Mouse (Mus musculus) lung, embryonic 14.5 days (tissue): Measurements from ENCODE around the gene Mertk. TPM values are rescaled to one million over a fixed set of nuclear protein-coding genes. Genes with fewer than 3 reads are reported as not detected.
A peak's percentile ranks its signal among the peaks of the same experiment; 100 is the strongest.
"Not testable (repeated sequence)": the region's sequence is repeated elsewhere in the genome, so short reads cannot be mapped to it uniquely, and the experiment has no call there.

Experiments used
- ATAC-seq: fragments of 200-750 bp; cut with Nextera tagmentation; 2 replicates; pipeline ENCODE4 v1.8.0; 2017; ENCODE audit warnings: mild to moderate bottlenecking, moderate TSS enrichment, moderate library complexity; ENCODE audit not compliant: insufficient read depth
- DNase-seq: peaks from one replicate; pipeline ENCODE4 v3.0.0-alpha.2; 2015
- H3K27ac ChIP-seq: fragments of 300-500 bp; sonication (generic); 2 replicates; pipeline ENCODE4 v1.5.1; 2014; ENCODE audit warnings: low read depth, mild to moderate bottlenecking, moderate library complexity
- H3K27me3 ChIP-seq: fragments of 300-500 bp; sonication (generic); 2 replicates; pipeline ENCODE4 v1.6.1; 2014; ENCODE audit warnings: low read length, control low read depth; ENCODE audit not compliant: insufficient read depth
- H3K36me3 ChIP-seq: fragments of 300-500 bp; sonication (generic); 2 replicates; pipeline ENCODE4 v1.6.1; 2014; ENCODE audit warnings: control low read depth; ENCODE audit not compliant: insufficient read depth
- H3K4me1 ChIP-seq: fragments of 300-500 bp; sonication (generic); 2 replicates; pipeline ENCODE4 v1.6.1; 2014; ENCODE audit warnings: antibody characterized with exemption, control low read depth; ENCODE audit not compliant: insufficient read depth
- H3K4me2 ChIP-seq: fragments of 300-500 bp; sonication (generic); 2 replicates; pipeline ENCODE4 v1.6.1; 2014; ENCODE audit warnings: mild to moderate bottlenecking
- H3K4me3 ChIP-seq: fragments of 300-500 bp; sonication (generic); 2 replicates; pipeline ENCODE4 v1.5.1; 2014; ENCODE audit warnings: low read depth, low read length
- H3K9ac ChIP-seq: fragments of 300-500 bp; sonication (generic); 2 replicates; pipeline ENCODE4 v1.6.1; 2014
- H3K9me3 ChIP-seq: fragments of 300-500 bp; sonication (generic); 2 replicates; pipeline ENCODE4 v1.6.1; 2016; ENCODE audit warnings: low read depth, low read length, control low read depth
- CTCF ChIP-seq: IDR thresholded peaks from 2 replicates; pipeline ENCODE4 v1.5.1; 2016; ENCODE audit warnings: antibody characterized with exemption, low read depth
- WGBS: fragments of 180-500 bp; shearing (Covaris S2); extraction: QIAGEN DNeasy Blood & Tissue Kit; methylation state at CpG from one replicate; pipeline ENCODE4 v1.1.7; 2014; 5-methylcytosine and 5-hydroxymethylcytosine counted together
- polyA plus RNA-seq: library from polyadenylated mRNA; unstranded; fragments of >200 nt; fragmentation: Nextera tagmentation; extraction: Ambion mirVana; gene quantifications from 2 replicates; pipeline ENCODE4 v1.2.1, GENCODE M21; 2014

Gene Mertk
- 4.5 TPM in 2 replicates for polyA plus RNA-seq

DNA sequence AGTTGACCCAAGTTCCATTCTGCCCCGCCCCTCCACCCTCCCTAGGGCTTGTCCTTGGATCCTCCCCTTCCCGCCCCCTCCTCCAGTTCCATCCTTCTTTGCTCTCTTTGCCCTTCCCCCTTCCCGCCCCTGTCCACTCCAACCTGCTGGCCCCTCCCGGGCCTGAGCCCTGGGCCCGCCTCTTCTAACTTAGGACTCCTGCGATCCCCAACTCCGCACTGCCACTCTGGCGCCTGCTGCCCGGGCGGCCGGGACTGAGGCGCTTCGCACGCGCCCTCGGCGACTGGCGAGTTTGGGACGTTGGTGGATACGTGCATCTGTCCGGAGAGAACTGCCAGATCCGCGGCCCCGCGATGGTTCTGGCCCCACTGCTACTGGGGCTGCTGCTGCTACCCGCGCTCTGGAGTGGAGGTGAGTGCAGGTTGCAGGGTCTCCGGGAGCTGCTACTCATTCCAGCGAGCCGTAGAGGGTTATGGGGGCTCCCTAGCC, at the start of gene Mertk:
Gene Mertk, plus strand, starts transcription at position 264 of the 489 bp plus-strand sequence.
- Histone ChIP-seq H3K9ac (peak within 1 kb of the TSS; percentile 70), H3K27me3 (no peaks in the 10 kb centered on the region), H3K4me1 (no peaks in the 10 kb centered on the region), H3K4me2 (peak within 1 kb of the TSS; percentile 91), H3K36me3 (no peaks in the 10 kb centered on the region), H3K9me3 (no peaks in the 10 kb centered on the region), H3K4me3 (peak within 1 kb of the TSS; percentile 68), H3K27ac (peak within 1 kb of the TSS; percentile 90)
- peak; percentile 89 for DNase-seq
- no peak for TF ChIP-seq CTCF
- ATAC-seq = peak; percentile 93
- WGBS = under 1% methylated on average over 30 of the region's 30 CpGs

DNA sequence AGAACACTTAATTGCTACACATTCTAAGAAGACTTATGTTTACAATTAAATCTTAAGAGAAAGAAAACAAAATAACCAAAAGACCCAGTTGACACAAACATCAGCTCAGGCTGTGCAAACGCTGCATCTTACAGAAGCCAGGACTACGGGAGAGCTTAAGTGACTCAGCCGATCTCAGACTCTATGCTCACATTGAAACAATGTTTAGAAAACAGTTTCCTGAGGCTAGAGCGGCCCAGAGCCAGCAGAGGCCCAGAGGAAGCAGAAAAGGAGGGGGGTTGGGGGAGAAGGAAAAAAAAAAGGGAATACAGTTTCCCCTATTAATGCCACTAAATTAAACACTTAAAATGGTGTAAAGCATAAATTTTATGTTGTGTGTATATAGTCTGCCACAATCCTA, 18.1 kb upstream of the Mertk start:
- no peaks in the 10 kb centered on the region for H3K27me3 ChIP-seq
- ATAC-seq (no peak), DNase-seq (peak; percentile 67)
- H3K36me3 ChIP-seq = peaks cover 81% of the 10 kb centered on the region
- H3K9me3 ChIP-seq = no peaks in the 10 kb centered on the region
- TF ChIP-seq CTCF = no peak
- H3K4me2 ChIP-seq = no peak overlapping the region
- H3K27ac ChIP-seq = no peak overlapping the region
- H3K9ac ChIP-seq = no peak overlapping the region
- H3K4me3 ChIP-seq = no peak overlapping the region
- peaks cover 1% of the 10 kb centered on the region; the same call in 1 of the 2 replicates for H3K4me1 ChIP-seq
- WGBS = 42% methylated on average over 4 of the region's 4 CpGs

DNA sequence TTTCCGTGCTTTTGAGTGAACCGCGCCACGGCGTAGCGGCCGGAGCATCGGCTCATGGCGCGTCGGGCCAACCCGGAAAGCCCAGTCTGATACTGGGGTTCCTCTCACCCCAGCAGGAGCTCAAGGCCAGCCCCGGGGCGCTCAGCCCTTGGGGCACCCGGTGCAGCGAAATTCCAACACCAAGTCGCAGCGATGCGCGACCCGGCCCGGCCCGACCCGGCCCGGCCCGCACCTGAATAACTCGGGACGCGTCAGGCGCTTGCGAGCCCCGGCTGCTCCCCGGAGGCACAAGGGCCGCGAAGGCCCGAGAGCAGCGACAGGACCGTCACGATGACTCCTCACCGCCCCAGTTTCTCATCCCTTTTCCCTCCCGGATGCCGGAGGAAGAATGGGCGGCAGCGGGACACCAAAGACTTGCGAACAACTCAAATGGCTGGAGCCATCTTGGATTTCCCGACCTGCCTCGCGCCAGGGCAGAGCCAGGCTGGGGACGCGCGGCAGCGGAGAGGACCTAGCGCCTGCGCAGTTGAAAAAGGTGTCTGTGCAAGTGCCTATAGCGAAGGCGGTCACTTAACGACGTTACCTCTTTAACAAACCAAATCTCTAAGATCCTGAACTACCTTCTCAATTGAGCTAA, 11.7 kb upstream of the Mertk start, which contains the start of gene Anapc1:
Gene Anapc1, minus strand, starts transcription at position 471 of the 637 bp plus-strand sequence.
- WGBS = under 1% methylated on average over 58 of the region's 58 CpGs
- H3K27me3 ChIP-seq = no peaks in the 10 kb centered on the region
- H3K9ac ChIP-seq = peak within 1 kb of the TSS; percentile 97
- H3K9me3 ChIP-seq = no peaks in the 10 kb centered on the region
- peaks cover 6% of the 10 kb centered on the region; the same call in 1 of the 2 replicates for H3K4me1 ChIP-seq
- peaks cover 28% of the 10 kb centered on the region for H3K36me3 ChIP-seq
- peak within 1 kb of the TSS; percentile 86 for H3K4me2 ChIP-seq
- TF ChIP-seq CTCF = no peak
- peak; percentile 98 for ATAC-seq
- peak within 1 kb of the TSS; percentile 90 for H3K4me3 ChIP-seq
- DNase-seq = peak; percentile 96
- peak within 1 kb of the TSS; percentile 83 for H3K27ac ChIP-seq

DNA sequence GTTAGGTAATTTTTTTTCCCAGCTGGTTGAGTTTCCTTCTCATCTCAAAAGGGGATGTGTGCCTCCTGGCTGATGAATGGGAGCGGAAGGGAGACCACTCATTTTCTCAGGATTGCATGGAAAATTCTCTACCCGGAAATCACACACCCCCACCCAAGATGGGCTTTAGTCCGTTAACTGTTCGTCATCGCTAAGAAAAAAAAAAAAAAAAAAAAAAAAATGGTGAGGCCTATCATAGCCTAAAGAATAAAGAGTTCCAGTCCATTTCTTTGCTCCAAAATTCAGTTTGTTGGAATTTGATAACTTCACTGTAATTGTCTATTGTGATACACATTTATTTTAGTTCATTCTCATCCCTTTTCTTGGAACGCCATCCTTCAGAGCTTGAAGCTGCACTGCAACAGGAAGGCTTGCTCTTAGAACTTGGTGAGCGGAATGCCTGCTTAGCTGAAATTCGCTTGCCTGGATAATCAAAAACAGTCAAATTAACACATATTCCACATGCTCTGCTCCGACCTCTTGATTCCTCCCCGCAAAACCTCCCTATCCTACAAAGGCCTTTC, 11.1 kb upstream of the Mertk start:
- Histone ChIP-seq H3K36me3 (peaks cover 24% of the 10 kb centered on the region), H3K4me1 (peaks cover 6% of the 10 kb centered on the region; the same call in 1 of the 2 replicates), H3K9me3 (no peaks in the 10 kb centered on the region), H3K4me2 (peak overlapping the region; percentile 86), H3K9ac (peak overlapping the region; percentile 97), H3K4me3 (peak overlapping the region; percentile 90), H3K27me3 (no peaks in the 10 kb centered on the region), H3K27ac (peak overlapping the region; percentile 83)
- no peak for TF ChIP-seq CTCF
- DNase-seq (no peak), ATAC-seq (peak; percentile 89)
- WGBS = 44% methylated on average over 10 of the region's 10 CpGs

DNA sequence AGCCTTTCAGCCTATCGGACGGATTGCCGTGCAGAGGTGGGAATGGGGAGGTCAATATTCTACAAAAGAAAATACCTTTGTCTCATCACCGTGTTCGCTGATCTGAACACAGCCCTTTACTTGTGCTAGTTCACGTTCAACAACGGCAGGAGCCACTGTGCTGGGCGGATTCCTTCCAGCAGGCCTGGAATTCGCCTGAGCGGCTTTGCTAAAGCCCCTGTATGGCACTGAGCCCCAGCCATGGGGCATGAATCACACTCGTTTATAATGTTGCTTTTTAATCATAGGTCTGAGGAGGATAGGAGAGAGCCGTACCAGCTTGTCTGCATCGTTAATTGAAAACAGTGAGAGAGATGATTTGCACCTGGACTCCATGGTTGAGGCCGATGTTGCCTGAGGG, 6.4 kb upstream of the Mertk start:
- Histone ChIP-seq H3K9me3 (no peaks in the 10 kb centered on the region), H3K9ac (no peak overlapping the region), H3K36me3 (no peaks in the 10 kb centered on the region), H3K4me3 (no peak overlapping the region), H3K27ac (no peak overlapping the region), H3K4me2 (no peak overlapping the region), H3K27me3 (no peaks in the 10 kb centered on the region), H3K4me1 (no peaks in the 10 kb centered on the region)
- ATAC-seq = no peak
- no peak for DNase-seq
- TF ChIP-seq CTCF = no peak
- 64% methylated on average over 14 of the region's 14 CpGs for WGBS

DNA sequence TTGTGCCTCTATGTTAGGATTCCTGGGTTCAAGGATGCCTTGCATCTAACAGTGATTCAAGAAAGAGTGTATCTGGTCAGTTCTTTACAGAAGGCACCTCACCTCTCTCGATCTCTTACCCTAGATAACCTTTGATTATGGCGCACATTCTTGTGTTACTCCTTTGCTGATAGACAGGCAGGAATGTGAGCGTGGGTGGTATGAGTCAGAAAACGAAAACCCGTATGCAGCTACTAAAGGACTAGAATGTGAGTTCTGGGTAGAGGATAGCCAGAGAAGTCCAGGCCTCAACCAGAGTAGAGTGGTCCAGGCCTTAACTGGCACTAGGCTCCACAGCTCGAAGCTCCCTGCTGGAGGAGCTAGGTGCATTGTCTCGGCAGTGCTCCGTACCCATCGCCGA, 6.0 kb upstream of the Mertk start:
- TF ChIP-seq CTCF = no peak
- no peak overlapping the region for H3K9ac ChIP-seq

DNA sequence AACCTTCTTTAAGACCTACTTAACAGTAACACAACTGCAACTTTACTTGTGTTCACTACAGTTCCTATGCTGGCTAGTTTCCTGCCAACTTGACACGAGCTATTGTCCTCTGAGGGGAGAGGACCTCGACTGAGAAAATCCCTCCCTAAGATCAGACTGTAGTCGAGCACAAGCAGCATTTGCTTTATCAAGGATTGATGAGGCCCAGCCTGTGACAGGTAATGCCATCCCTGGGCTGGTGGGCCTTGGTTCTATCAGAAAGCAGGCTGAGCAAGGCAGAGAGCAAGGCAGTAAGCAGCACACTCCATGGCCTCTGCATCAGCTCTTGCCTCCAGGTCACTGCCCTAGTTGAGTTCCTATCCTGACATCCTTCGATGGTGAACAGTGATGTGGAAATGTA, 5.5 kb upstream of the Mertk start:
- H3K4me3 ChIP-seq = no peak overlapping the region
- no peak for ATAC-seq
- H3K4me1 ChIP-seq = no peaks in the 10 kb centered on the region
- H3K36me3 ChIP-seq = no peaks in the 10 kb centered on the region
- 61% methylated on average over 4 of the region's 4 CpGs for WGBS
- H3K4me2 ChIP-seq = no peak overlapping the region
- no peak overlapping the region for H3K27ac ChIP-seq
- H3K9ac ChIP-seq = no peak overlapping the region
- TF ChIP-seq CTCF = no peak
- no peak for DNase-seq
- H3K27me3 ChIP-seq = no peaks in the 10 kb centered on the region
- H3K9me3 ChIP-seq = no peaks in the 10 kb centered on the region

More for the DNA sequence above, 6.0 kb upstream of the Mertk start:
- no peaks in the 10 kb centered on the region for H3K9me3 ChIP-seq
- DNase-seq (no peak), ATAC-seq (no peak)
- H3K27ac ChIP-seq = no peak overlapping the region
- no peak overlapping the region for H3K4me3 ChIP-seq
- H3K4me1 ChIP-seq = no peaks in the 10 kb centered on the region
- 72% methylated on average over 10 of the region's 10 CpGs for WGBS
- no peaks in the 10 kb centered on the region for H3K36me3 ChIP-seq
- no peaks in the 10 kb centered on the region for H3K27me3 ChIP-seq
- H3K4me2 ChIP-seq = no peak overlapping the region

DNA sequence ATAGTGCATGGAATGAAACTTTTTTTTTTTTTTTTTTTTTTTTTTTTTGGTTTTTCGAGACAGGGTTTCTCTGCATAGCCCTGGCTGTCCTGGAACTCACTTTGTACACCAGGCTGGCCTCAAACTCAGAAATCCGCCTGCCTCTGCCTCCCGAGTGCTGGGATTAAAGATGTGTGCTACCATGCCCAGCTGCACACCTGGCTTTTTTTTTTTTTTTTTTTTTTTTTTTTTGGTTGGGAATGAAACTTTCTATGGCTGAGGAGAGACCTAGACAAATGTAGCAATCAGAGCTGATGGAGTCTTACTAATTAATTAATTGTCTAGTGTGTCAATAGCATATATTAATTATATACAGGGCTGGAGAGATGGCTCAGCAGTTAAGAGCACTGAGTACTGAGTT, 4.9 kb upstream of the Mertk start:
- 90% methylated on average over 3 of the region's 3 CpGs for WGBS
- not testable (repeated sequence) for H3K27me3 ChIP-seq, H3K4me2 ChIP-seq, H3K4me1 ChIP-seq, H3K9ac ChIP-seq, H3K36me3 ChIP-seq, DNase-seq, H3K27ac ChIP-seq, H3K9me3 ChIP-seq, H3K4me3 ChIP-seq, ATAC-seq
